Comparison of ENCODE assay signal across 22 mouse cellular contexts in genomic region chr8:87297761-87298160, GRCm38 (mm10).
"Had no signal": no experiment of that assay in that cellular context is flagged by ENCODE, and none has a peak within 500 bp of the region (broad histone marks: within the 10 kb centered on the region; RNA-seq: fewer than 3 reads in every experiment).

No protein-coding gene starts in this region.

- ATAC-seq: forebrain, embryonic 13.5 days; forebrain, embryonic 14.5 days; forebrain, embryonic 15.5 days; forebrain, embryonic 16.5 days; forebrain, postnatal 0 days had no signal

- DNase-seq: embryo, embryonic 11 days; forebrain, postnatal 0 days; gastrocnemius, adult 2 months; gastrocnemius, postnatal 10 days; gastrocnemius, postnatal 14 days; gastrocnemius, postnatal 25 days; gastrocnemius, postnatal 36 days; heart, adult 11 months; heart, adult 18-20 months; heart, adult 2 months had no signal

- H3K4me1 ChIP-seq: embryonic facial prominence, embryonic 10.5 days; embryonic facial prominence, embryonic 12.5 days; embryonic facial prominence, embryonic 13.5 days; embryonic facial prominence, embryonic 15.5 days; forebrain, embryonic 13.5 days; forebrain, embryonic 15.5 days; heart, embryonic 10.5 days had no signal

- H3K27ac ChIP-seq: embryonic facial prominence, embryonic 10.5 days; embryonic facial prominence, embryonic 12.5 days; embryonic facial prominence, embryonic 13.5 days; embryonic facial prominence, embryonic 15.5 days; forebrain, embryonic 10.5 days; forebrain, embryonic 12.5 days; forebrain, embryonic 13.5 days; forebrain, embryonic 15.5 days; gastrocnemius, adult 2 months; heart, adult 2 months; heart, embryonic 10.5 days had no signal

- H3K4me3 ChIP-seq: embryonic facial prominence, embryonic 10.5 days; embryonic facial prominence, embryonic 12.5 days; embryonic facial prominence, embryonic 13.5 days; embryonic facial prominence, embryonic 15.5 days; erythroblast, embryonic 14.5 days; forebrain, embryonic 10.5 days; forebrain, embryonic 12.5 days; forebrain, embryonic 13.5 days; forebrain, embryonic 15.5 days; gastrocnemius, adult 2 months; heart, adult 2 months; heart, embryonic 10.5 days had no signal

- H3K27me3 ChIP-seq: embryonic facial prominence, embryonic 12.5 days; embryonic facial prominence, embryonic 13.5 days; embryonic facial prominence, embryonic 15.5 days; forebrain, embryonic 12.5 days; forebrain, embryonic 13.5 days; forebrain, embryonic 15.5 days had no signal
